Mouse (Mus musculus): ENCODE measurements around the gene Gm45208. TPM values are rescaled to one million over a fixed set of nuclear protein-coding genes. Genes with fewer than 3 reads are reported as not detected.

Gene Gm45208
- polyA plus RNA-seq, 1 experiment from 2014 or later, result 0.37 TPM

DNA sequence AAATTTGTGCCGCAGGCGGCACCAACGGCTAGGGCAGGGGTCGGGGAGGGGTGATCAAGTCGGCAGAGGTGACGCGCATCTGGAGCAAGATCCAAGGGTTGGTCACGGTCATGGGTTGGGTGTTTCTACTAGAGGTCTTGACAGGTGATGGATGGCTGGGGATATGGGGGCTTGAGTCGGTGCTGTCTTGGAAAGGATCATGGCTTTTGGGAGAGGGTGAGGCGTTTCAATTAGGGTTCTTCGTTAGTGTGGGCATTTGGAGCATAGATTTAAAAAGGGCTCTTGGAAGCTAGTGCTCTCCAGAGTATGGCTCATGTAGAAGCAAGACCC, 202 bp downstream of the Gm45208 start:
- Histone ChIP-seq H3K4me2 (ENCODE audit: low read depth, low read length) (peak overlapping the region; percentile 73), H3K4me1 (ENCODE audit: control insufficient read depth, insufficient read depth, low read length) (no peaks in the 10 kb centered on the region), H3K27ac (ENCODE audit: low read length) (peak overlapping the region; percentile 92), H3K9me3 (ENCODE audit: control insufficient read depth, low read length) (no peaks in the 10 kb centered on the region), H3K36me3 (ENCODE audit: control insufficient read depth, insufficient read depth, low read length) (no peaks in the 10 kb centered on the region), H3K27me3 (replicated peaks; ENCODE audit: control insufficient read depth, insufficient read depth, low read length) (no peaks in the 10 kb centered on the region), H3K9ac (ENCODE audit: low read depth, low read length) (peak overlapping the region; percentile 73), H3K4me3 (ENCODE audit: low read length) (peak overlapping the region; percentile 65)
- WGBS, result 25% methylated on average over 11 of the region's 11 CpGs
- ATAC-seq, result peak; percentile 47

DNA sequence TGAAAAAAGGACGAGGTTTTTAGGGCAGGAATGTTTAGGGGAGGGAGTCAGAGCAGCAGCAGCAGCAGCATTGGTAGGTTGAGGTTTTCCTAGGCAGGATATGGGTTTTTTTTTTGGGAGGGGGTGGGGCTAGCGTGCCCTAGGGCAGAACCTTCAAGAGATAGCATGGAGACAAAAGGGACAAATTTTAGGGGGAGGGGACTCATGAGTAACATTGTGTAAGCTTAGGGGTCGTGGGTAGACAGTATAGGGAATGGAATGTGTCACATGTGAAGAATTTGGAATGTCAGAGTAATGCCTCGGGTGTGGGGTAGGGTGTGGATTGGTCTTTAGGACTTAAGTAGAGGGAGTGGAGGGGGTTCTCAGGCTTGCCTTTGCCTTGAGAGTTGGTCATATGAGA, 646 bp downstream of the Gm45208 start:
- H3K27ac ChIP-seq (ENCODE audit: low read length), result no peak overlapping the region
- H3K4me3 ChIP-seq (ENCODE audit: low read length), result peak overlapping the region; percentile 65
- WGBS, result 15% methylated on average over 4 of the region's 4 CpGs
- H3K27me3 ChIP-seq (replicated peaks; ENCODE audit: control insufficient read depth, insufficient read depth, low read length), result no peaks in the 10 kb centered on the region
- peak overlapping the region; percentile 73 for H3K9ac ChIP-seq (ENCODE audit: low read depth, low read length)
- 0 out of 2 replicates have a peak, but pooled peaks cover 2% of the 10 kb centered on the region for H3K4me1 ChIP-seq (ENCODE audit: control insufficient read depth, insufficient read depth, low read length)
- H3K9me3 ChIP-seq (ENCODE audit: control insufficient read depth, low read length), result no peaks in the 10 kb centered on the region
- peak overlapping the region; percentile 73 for H3K4me2 ChIP-seq (ENCODE audit: low read depth, low read length)
- ATAC-seq, result no peak
- H3K36me3 ChIP-seq (ENCODE audit: control insufficient read depth, insufficient read depth, low read length), result no peaks in the 10 kb centered on the region

DNA sequence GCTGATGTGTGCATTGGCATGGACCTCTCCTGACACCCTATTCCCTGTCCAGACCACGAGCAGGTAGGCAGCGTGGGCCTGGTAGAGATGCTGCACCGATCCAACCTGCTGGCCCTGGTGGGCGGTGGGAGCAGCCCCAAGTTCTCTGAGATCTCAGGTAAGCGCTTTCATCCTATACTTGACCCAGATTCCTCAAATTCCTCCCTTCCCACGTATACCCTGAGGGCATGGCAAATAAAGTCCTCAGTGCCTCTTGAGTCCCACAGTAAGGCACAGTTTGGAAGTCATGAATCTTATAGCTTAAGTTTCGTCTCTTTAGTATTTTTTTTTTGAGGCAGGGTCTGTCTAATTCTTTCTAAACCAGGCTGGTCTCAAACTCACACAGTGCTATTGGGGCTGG, 2.1 kb downstream of the Gm45208 start:
- no peaks in the 10 kb centered on the region for H3K36me3 ChIP-seq (ENCODE audit: control insufficient read depth, insufficient read depth, low read length)
- WGBS, result 79% methylated on average over 7 of the region's 7 CpGs
- H3K27me3 ChIP-seq (replicated peaks; ENCODE audit: control insufficient read depth, insufficient read depth, low read length), result no peaks in the 10 kb centered on the region
- no peaks in the 10 kb centered on the region for H3K9me3 ChIP-seq (ENCODE audit: control insufficient read depth, low read length)
- H3K27ac ChIP-seq (ENCODE audit: low read length), result no peak overlapping the region
- no peak overlapping the region for H3K9ac ChIP-seq (ENCODE audit: low read depth, low read length)
- H3K4me2 ChIP-seq (ENCODE audit: low read depth, low read length), result no peak overlapping the region
- H3K4me1 ChIP-seq (ENCODE audit: control insufficient read depth, insufficient read depth, low read length), result 0 out of 2 replicates have a peak, but pooled peaks cover 3% of the 10 kb centered on the region
- no peak for ATAC-seq
- H3K4me3 ChIP-seq (ENCODE audit: low read length), result no peak overlapping the region

DNA sequence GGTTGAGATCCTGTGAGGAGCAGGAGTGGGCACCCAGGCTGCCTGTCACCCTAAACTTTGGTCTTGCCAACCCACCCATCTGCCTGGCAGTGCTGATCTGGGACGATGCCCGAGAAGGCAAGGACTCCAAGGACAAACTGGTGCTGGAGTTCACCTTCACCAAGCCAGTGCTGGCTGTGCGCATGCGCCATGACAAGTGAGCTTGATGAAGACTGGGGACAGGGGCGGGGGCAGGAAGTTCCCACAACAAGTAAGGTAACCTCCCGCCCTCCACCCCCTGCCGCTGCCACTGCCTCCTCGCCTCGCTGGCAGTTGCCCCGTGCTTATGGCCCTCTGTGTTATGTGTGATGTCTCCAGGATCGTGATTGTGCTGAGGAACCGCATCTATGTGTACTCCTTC, 3.8 kb downstream of the Gm45208 start:
- no peak overlapping the region for H3K9ac ChIP-seq (ENCODE audit: low read depth, low read length)
- no peak for ATAC-seq
- no peak overlapping the region for H3K4me3 ChIP-seq (ENCODE audit: low read length)
- no peaks in the 10 kb centered on the region for H3K27me3 ChIP-seq (replicated peaks; ENCODE audit: control insufficient read depth, insufficient read depth, low read length)
- whole genome bisulfite sequencing, result 79% methylated on average over 12 of the region's 12 CpGs
- H3K4me2 ChIP-seq (ENCODE audit: low read depth, low read length), result no peak overlapping the region
- H3K27ac ChIP-seq (ENCODE audit: low read length), result no peak overlapping the region
- H3K4me1 ChIP-seq (ENCODE audit: control insufficient read depth, insufficient read depth, low read length), result 0 out of 2 replicates have a peak, but pooled peaks cover 3% of the 10 kb centered on the region
- H3K36me3 ChIP-seq (ENCODE audit: control insufficient read depth, insufficient read depth, low read length), result no peaks in the 10 kb centered on the region
- no peaks in the 10 kb centered on the region for H3K9me3 ChIP-seq (ENCODE audit: control insufficient read depth, low read length)

DNA sequence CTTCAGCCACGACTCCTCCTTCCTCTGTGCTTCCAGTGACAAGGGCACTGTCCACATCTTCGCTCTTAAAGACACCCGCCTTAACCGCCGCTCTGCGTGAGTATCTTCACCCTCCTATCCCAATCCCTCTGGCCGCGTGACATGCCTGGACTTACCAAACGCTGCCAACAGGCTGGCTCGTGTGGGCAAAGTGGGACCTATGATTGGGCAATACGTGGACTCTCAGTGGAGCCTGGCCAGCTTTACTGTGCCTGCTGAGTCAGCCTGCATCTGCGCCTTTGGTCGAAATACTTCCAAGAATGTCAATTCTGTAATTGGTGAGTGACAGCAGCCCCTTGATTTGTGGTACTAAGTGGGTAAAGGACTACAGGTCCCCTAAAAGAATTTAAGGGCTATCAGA, 5.1 kb downstream of the Gm45208 start:
- no peaks in the 10 kb centered on the region for H3K27me3 ChIP-seq (replicated peaks; ENCODE audit: control insufficient read depth, insufficient read depth, low read length)
- no peak overlapping the region for H3K9ac ChIP-seq (ENCODE audit: low read depth, low read length)
- H3K4me2 ChIP-seq (ENCODE audit: low read depth, low read length), result no peak overlapping the region
- H3K9me3 ChIP-seq (ENCODE audit: control insufficient read depth, low read length), result no peaks in the 10 kb centered on the region
- H3K4me3 ChIP-seq (ENCODE audit: low read length), result no peak overlapping the region
- H3K36me3 ChIP-seq (ENCODE audit: control insufficient read depth, insufficient read depth, low read length), result no peaks in the 10 kb centered on the region
- ATAC-seq, result no peak
- H3K4me1 ChIP-seq (ENCODE audit: control insufficient read depth, insufficient read depth, low read length), result 0 out of 2 replicates have a peak, but pooled peaks cover 3% of the 10 kb centered on the region
- H3K27ac ChIP-seq (ENCODE audit: low read length), result peak overlapping the region; percentile 77; the same call in 1 of the 2 replicates
- 91% methylated on average over 13 of the region's 13 CpGs for WGBS

DNA sequence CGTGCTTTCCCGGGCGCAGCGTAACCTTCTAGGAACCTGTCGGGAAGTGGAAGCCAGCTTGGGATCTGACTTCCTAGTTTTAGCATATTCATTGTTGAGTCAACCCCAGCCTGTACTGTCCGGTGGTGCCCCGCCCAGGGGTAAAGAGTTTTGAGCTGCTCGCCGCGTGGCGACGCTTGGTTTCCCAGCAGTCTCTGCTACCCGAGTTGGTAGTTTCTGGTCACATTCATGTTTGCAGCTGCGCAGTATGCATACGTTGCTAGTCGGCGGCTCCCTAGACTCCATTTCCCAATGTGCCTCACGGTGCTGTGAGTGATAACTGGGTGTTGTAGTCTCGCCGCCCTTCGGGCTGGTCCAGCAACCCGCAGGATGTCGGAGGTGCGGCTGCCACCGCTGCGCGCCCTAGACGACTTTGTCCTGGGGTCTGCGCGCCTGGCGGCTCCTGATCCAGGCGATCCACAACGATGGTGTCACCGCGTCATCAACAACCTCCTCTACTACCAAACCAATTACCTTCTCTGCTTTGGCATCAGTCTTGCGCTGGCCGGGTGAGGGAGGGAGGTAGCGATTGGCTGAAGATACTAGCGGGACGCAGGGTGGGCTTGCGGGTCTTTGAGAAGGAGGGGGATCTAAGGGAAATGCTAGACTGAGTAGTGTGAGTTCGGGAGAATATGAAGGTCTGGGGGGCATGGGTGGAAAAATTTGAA, 6.3 kb downstream of the Gm45208 start, which contains the start of gene Praf2:
TSS of gene Praf2 (plus strand) at position 225 of the 707 bp plus-strand sequence.
- no peaks in the 10 kb centered on the region for H3K36me3 ChIP-seq (ENCODE audit: control insufficient read depth, insufficient read depth, low read length)
- 0 out of 2 replicates have a peak, but pooled peaks cover 3% of the 10 kb centered on the region for H3K4me1 ChIP-seq (ENCODE audit: control insufficient read depth, insufficient read depth, low read length)
- WGBS, result 12% methylated on average over 42 of the region's 42 CpGs
- peak within 1 kb of the TSS; percentile 52 for H3K4me2 ChIP-seq (ENCODE audit: low read depth, low read length)
- H3K27ac ChIP-seq (ENCODE audit: low read length), result peak within 1 kb of the TSS; percentile 77
- H3K9me3 ChIP-seq (ENCODE audit: control insufficient read depth, low read length), result no peaks in the 10 kb centered on the region
- ATAC-seq, result peak; percentile 95
- H3K9ac ChIP-seq (ENCODE audit: low read depth, low read length), result peak within 1 kb of the TSS; percentile 53
- H3K4me3 ChIP-seq (ENCODE audit: low read length), result peak within 1 kb of the TSS; percentile 53
- no peaks in the 10 kb centered on the region for H3K27me3 ChIP-seq (replicated peaks; ENCODE audit: control insufficient read depth, insufficient read depth, low read length)

DNA sequence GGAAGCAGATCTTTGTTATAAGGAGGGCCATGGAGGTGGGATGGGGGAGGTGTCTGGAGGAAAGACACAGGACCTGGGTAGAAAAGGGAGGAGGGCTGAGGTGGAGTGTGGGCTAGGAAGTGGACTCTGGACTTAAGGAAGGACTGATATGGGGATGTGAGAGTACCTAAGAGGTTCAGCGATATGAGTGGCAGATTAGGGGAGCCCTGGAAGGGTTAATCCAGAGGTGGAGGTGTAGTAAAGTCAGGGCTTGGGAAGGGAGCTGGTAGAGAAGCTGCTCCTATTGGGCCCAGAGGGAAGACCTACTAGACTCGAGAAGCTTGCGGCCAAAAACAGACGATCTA, 6.8 kb downstream of the Gm45208 start:
- H3K27ac ChIP-seq (ENCODE audit: low read length), result no peak overlapping the region
- ATAC-seq, result peak; percentile 45
- H3K4me2 ChIP-seq (ENCODE audit: low read depth, low read length), result peak overlapping the region; percentile 52
- no peaks in the 10 kb centered on the region for H3K27me3 ChIP-seq (replicated peaks; ENCODE audit: control insufficient read depth, insufficient read depth, low read length)
- no peaks in the 10 kb centered on the region for H3K9me3 ChIP-seq (ENCODE audit: control insufficient read depth, low read length)
- H3K4me1 ChIP-seq (ENCODE audit: control insufficient read depth, insufficient read depth, low read length), result 0 out of 2 replicates have a peak, but pooled peaks cover 3% of the 10 kb centered on the region
- H3K36me3 ChIP-seq (ENCODE audit: control insufficient read depth, insufficient read depth, low read length), result no peaks in the 10 kb centered on the region
- 37% methylated on average over 4 of the region's 4 CpGs for WGBS
- H3K9ac ChIP-seq (ENCODE audit: low read depth, low read length), result peak overlapping the region; percentile 48
- H3K4me3 ChIP-seq (ENCODE audit: low read length), result peak overlapping the region; percentile 53

DNA sequence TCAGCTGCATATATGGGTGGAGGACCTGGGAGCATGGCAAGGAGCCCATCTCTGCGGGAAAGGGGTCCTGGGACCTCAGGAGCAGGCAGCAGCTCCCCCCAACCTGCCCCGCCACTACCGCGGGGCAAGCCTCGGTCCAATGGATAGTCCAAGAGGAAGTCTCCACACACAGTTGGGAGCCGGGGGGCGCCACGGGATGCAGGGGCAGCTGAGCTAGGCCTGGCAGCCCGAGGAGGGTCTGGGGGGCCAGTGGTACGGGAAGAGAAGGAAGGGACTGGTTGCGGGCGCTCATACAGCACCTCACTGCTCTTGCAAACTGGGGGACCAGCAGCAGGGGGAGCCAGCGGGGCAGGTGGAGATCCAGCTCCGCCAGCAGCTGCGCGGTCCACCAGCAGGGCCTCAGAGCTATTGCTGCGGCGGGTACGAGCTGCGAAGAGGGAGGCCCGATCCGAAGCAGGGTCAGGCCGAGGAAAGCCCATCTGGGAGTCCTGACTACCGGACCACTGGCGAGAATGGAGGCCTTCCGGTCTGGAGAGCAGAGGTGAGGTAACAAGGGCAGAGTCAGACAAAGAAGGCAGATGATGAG, 11.6 kb downstream of the Gm45208 start:
- H3K27me3 ChIP-seq (replicated peaks; ENCODE audit: control insufficient read depth, insufficient read depth, low read length), result no peaks in the 10 kb centered on the region
- no peaks in the 10 kb centered on the region for H3K36me3 ChIP-seq (ENCODE audit: control insufficient read depth, insufficient read depth, low read length)
- H3K27ac ChIP-seq (ENCODE audit: low read length), result no peak overlapping the region
- ATAC-seq, result peak; percentile 54
- WGBS, result 43% methylated on average over 23 of the region's 26 CpGs
- H3K4me1 ChIP-seq (ENCODE audit: control insufficient read depth, insufficient read depth, low read length), result no peaks in the 10 kb centered on the region
- no peak overlapping the region for H3K9ac ChIP-seq (ENCODE audit: low read depth, low read length)
- H3K4me3 ChIP-seq (ENCODE audit: low read length), result no peak overlapping the region
- no peaks in the 10 kb centered on the region for H3K9me3 ChIP-seq (ENCODE audit: control insufficient read depth, low read length)
- no peak overlapping the region for H3K4me2 ChIP-seq (ENCODE audit: low read depth, low read length)

DNA sequence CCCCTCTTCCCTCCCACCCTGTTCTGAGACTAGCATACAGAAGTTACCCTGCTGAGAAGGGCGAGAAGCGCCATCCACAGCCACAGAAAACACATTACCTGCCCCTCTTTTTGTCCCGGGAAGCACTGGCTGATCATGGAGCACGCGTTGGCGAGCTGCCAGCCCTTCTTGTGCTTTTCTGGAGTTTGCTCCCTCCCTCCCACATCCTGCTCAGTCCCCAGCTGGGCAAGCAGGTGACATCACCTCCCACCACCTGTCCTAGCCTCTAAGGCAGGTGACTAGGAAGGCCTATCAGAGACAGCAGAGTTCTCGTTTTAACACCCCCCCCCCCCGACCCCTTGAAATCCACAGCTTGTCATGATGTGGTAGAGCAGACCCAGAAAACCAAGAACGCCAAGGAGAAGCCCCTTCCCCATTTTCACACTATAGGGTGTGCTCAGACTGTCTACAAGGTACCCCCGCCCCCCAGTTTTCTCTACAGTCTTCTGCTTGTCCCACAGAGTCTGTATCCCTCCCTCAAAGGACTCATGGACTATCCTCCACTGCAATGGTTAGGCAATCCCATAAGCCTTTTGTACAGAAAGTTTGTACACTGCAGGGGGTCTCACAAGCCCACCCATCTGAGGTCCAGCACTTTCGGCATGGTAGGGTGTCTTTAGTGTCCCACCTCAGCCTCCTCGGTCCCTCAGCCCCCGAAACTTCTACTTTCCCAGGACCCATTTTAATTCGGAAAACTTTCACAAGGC, 17.5 kb downstream of the Gm45208 start:
- 53% methylated on average over 14 of the region's 14 CpGs for WGBS
- H3K4me1 ChIP-seq (ENCODE audit: control insufficient read depth, insufficient read depth, low read length), result no peaks in the 10 kb centered on the region
- H3K27me3 ChIP-seq (replicated peaks; ENCODE audit: control insufficient read depth, insufficient read depth, low read length), result no peaks in the 10 kb centered on the region
- peak overlapping the region; percentile 29; the same call in 1 of the 2 replicates for H3K9ac ChIP-seq (ENCODE audit: low read depth, low read length)
- H3K9me3 ChIP-seq (ENCODE audit: control insufficient read depth, low read length), result no peaks in the 10 kb centered on the region
- H3K4me3 ChIP-seq (ENCODE audit: low read length), result no peak overlapping the region
- no peaks in the 10 kb centered on the region for H3K36me3 ChIP-seq (ENCODE audit: control insufficient read depth, insufficient read depth, low read length)
- peak overlapping the region; percentile 70 for H3K27ac ChIP-seq (ENCODE audit: low read length)
- H3K4me2 ChIP-seq (ENCODE audit: low read depth, low read length), result 0 out of 2 replicates have a peak overlapping the region, but pooled peaks have one; percentile 12
- peak; percentile 82 for ATAC-seq

Data from intestine, embryonic 16.5 days (tissue).